Mouse (Mus musculus) forebrain, embryonic 16.5 days (tissue): ENCODE measurements around the gene Fas. TPM values are rescaled to one million over a fixed set of nuclear protein-coding genes. Genes with fewer than 3 reads are reported as not detected.

Experiments used
- ATAC-seq: fragments of 200-750 bp; cut with Nextera tagmentation; 2 replicates; pipeline ENCODE4 v1.8.0; 2017; ENCODE audit warnings: mild to moderate bottlenecking, moderate library complexity
- H3K27ac ChIP-seq: fragments of 300-500 bp; sonication (generic); 2 replicates; pipeline ENCODE4 v1.5.1; 2014; ENCODE audit warnings: low read length, control low read depth
- H3K27me3 ChIP-seq: fragments of 300-500 bp; sonication (generic); replicated peaks from 2 replicates; pipeline ENCODE4 v1.6.1; 2014; ENCODE audit warnings: low read length; ENCODE audit not compliant: control insufficient read depth, insufficient read depth
- H3K36me3 ChIP-seq: fragments of 300-500 bp; sonication (generic); 2 replicates; pipeline ENCODE4 v1.6.1; 2014; ENCODE audit not compliant: control insufficient read depth, insufficient read depth
- H3K4me1 ChIP-seq: fragments of 300-500 bp; sonication (generic); replicated peaks from 2 replicates; pipeline ENCODE4 v1.6.1; 2014; ENCODE audit warnings: low read length; ENCODE audit not compliant: control insufficient read depth, insufficient read depth
- H3K4me2 ChIP-seq: fragments of 300-500 bp; sonication (generic); 2 replicates; pipeline ENCODE4 v1.6.1; 2014; ENCODE audit warnings: mild to moderate bottlenecking, low read length, control low read depth
- H3K4me3 ChIP-seq: fragments of 300-500 bp; sonication (generic); replicated peaks from 2 replicates; pipeline ENCODE4 v1.5.1; 2014; ENCODE audit warnings: mild to moderate bottlenecking, low read length, control low read depth
- H3K9ac ChIP-seq: fragments of 300-500 bp; sonication (generic); replicated peaks from 2 replicates; pipeline ENCODE4 v1.6.1; 2014; ENCODE audit warnings: low read depth, low read length, control low read depth
- H3K9me3 ChIP-seq: fragments of 300-500 bp; sonication (generic); 2 replicates; pipeline ENCODE4 v1.6.1; 2016; ENCODE audit warnings: low read length; ENCODE audit not compliant: control insufficient read depth
- WGBS: fragments of 180-500 bp; shearing (Covaris S2); extraction: QIAGEN DNeasy Blood & Tissue Kit; methylation state at CpG from one replicate; pipeline ENCODE4 v1.1.7; 2014; 5-methylcytosine and 5-hydroxymethylcytosine counted together
- polyA plus RNA-seq: library from polyadenylated mRNA; unstranded; fragments of >200 nt; fragmentation: Nextera tagmentation; extraction: Ambion mirVana; gene quantifications from 2 replicates; pipeline ENCODE4 v1.2.1, GENCODE M21; 2015

The Fas gene
- polyA plus RNA-seq, 1 experiment from 2014 or later: 0.63 TPM

DNA sequence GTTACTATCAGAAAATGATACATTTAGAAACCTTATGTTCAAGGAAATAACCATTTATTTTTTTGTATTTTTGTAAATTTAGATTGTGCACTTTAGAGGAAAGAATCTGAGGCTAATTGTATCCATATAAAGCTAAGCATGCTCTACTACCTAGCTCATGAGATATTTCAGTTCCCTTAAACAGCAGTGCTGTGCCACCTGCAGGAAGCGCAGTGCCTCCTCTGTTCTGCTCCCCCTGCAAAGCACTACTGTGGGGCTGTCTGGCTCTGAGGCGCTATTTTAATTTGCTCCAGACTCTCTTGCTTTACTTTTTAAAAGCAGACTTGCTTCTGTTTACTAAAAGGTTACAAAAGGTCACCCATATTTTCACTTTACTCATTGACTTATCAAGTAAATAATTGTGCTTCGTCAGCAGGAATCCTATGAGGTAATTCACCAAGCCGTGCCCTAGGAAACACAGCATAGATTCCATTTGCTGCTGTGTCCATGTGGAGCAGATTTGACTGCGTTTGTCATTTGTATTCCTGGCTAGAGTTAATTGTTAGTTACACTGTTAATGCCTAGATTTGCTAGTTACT is 21.8 kb downstream of the Fas start:
- Histone ChIP-seq H3K27ac (no peak overlapping the region), H3K36me3 (no peaks in the 10 kb centered on the region), H3K4me3 (no peak overlapping the region), H3K4me1 (peaks cover 2% of the 10 kb centered on the region; the same call in 1 of the 2 replicates), H3K27me3 (no peaks in the 10 kb centered on the region), H3K9me3 (no peaks in the 10 kb centered on the region), H3K4me2 (no peak overlapping the region), H3K9ac (no peak overlapping the region)
- 55% methylated on average over 5 of the region's 5 CpGs for WGBS
- no peak for ATAC-seq

DNA sequence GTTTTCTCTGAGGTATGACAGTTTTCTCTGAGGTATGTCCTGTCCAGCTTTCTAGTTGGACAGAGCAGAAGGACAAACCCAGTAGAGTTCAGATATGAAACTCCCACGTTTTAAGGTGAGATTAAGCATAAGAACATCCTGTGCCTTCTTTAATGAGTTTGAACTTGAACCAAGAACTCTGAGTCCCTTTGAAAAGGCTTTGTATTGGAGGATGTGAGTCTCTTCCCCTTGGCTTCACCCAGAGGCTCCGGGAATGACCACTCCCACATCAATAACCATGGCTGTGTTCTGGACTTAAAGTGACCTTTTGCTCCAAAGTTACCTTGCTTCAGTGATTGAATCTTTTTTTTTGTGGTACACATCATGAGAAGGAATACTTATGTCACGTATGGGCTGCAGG is 37.6 kb downstream of the Fas start:
- WGBS: 50% methylated on average over 3 of the region's 3 CpGs
- Histone ChIP-seq H3K4me3 (no peak overlapping the region), H3K36me3 (no peaks in the 10 kb centered on the region), H3K27me3 (no peaks in the 10 kb centered on the region), H3K9me3 (no peaks in the 10 kb centered on the region), H3K4me2 (no peak overlapping the region), H3K9ac (no peak overlapping the region), H3K27ac (no peak overlapping the region), H3K4me1 (no peaks in the 10 kb centered on the region)
- no peak for ATAC-seq

DNA sequence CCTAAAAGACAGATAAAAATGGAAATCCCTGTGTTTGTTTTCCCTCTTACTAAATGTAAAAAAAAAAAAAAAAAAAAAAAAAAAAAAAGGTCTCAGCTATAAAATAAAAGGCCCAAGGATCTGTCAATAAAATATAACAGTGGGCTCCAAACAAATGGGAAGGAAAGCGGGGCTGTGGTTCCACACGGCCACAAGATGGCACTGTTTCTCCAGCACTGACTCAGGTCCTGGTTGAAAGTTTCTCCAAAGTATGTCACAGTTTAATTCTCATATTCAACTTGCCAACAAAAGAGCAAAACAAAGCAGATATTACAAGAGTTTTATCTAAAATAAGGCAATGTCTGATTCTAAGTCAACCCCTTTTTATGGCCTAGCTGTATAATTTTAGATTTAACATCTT is 43.8 kb downstream of the Fas start:
- Histone ChIP-seq H3K9ac (no peak overlapping the region), H3K27ac (no peak overlapping the region), H3K4me3 (no peak overlapping the region), H3K4me1 (no peaks in the 10 kb centered on the region), H3K9me3 (no peaks in the 10 kb centered on the region), H3K27me3 (no peaks in the 10 kb centered on the region), H3K36me3 (no peaks in the 10 kb centered on the region), H3K4me2 (no peak overlapping the region)
- WGBS: 0% methylated on average over 2 of the region's 2 CpGs
- peak; percentile 74 for ATAC-seq

DNA sequence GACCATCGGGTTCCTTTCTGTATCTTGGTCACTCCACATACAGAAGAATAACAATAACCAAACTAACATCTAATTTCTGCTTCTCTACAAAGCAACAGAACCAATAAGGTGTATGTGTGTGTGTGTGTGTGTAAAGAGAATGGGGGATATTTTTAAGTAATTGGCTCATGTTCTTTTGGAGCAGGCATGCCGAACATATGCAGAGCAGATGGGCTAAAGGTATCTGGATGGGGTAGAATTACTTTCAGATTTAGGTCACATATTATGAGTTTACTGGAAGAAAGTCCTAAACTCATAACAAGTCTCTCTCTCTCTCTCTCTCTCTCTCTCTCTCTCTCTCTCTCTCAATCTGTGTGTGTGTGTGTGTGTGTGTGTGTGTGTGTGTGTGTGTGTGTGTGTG is 54.2 kb downstream of the Fas start:
- H3K4me1 ChIP-seq: peaks cover 2% of the 10 kb centered on the region; the same call in 1 of the 2 replicates
- no peaks in the 10 kb centered on the region for H3K36me3 ChIP-seq
- H3K4me2 ChIP-seq: no peak overlapping the region
- H3K27ac ChIP-seq: no peak overlapping the region
- 65% methylated on average over 2 of the region's 2 CpGs for WGBS
- no peak overlapping the region for H3K4me3 ChIP-seq
- peak; percentile 51; the same call in 1 of the 2 replicates for ATAC-seq
- no peaks in the 10 kb centered on the region for H3K9me3 ChIP-seq
- no peak overlapping the region for H3K9ac ChIP-seq
- H3K27me3 ChIP-seq: no peaks in the 10 kb centered on the region

DNA sequence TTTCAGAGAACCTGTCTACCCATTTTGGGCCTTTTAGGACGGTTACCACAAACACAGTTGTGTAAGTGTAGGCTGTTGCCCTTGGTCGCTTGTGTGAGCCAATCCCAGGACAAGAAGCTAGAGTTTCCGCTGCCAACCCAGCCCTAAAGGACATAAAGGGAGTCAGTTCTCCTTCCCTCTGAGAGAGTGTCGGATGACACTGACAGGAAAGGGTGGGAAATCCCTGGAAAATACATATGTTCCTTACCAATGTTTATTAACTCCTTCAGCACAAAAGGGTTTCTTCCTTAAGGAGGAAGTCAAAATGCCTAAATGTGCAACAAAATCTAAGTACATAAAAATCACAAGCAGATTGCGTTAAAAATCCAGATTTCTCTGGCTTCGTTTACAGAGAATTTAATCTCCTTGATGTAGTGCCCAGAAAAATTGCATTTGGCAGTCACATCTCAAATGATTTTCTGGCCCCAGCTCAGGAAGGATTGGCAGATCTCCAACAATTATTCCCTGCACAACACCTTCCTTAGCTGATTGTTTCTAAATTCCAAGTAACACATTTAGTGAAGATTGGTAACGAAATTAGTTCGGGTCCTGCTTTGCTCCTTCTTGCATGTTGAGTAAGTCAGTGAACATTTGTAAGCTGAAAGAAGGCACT is 55.3 kb downstream of the Fas start:
- peak; percentile 72 for ATAC-seq
- Histone ChIP-seq H3K4me3 (no peak overlapping the region), H3K9me3 (no peaks in the 10 kb centered on the region), H3K9ac (no peak overlapping the region), H3K27ac (peak overlapping the region; percentile 6; the same call in 1 of the 2 replicates), H3K4me2 (no peak overlapping the region), H3K36me3 (no peaks in the 10 kb centered on the region), H3K4me1 (peaks cover 2% of the 10 kb centered on the region; the same call in 1 of the 2 replicates), H3K27me3 (no peaks in the 10 kb centered on the region)
- 24% methylated on average over 8 of the region's 8 CpGs for WGBS

DNA sequence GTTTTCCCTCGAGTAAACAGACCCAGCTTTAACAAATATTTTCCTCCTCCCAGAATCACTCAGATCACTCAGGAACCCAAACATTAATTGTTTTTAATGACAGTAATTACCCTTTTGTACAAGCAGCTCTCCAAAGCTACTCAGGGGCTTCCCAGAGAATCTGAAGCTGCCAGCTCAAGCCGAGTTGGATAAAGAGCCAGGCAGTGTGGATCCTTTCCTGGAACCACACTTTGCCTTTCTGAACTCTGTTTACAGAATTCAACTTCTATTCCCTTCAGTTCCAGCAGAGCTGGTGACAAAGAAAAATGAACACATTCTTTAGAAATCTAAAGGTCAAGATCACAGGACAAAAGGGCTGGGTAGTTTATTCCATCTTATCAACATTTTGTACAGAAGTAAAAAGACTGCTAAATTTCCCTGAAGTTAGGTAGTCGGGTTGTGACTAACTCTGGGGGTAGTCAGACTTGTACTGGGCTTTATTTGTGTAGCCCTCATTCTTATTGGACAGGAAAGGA is 62.9 kb downstream of the Fas start:
- H3K36me3 ChIP-seq: no peaks in the 10 kb centered on the region
- no peak overlapping the region for H3K4me2 ChIP-seq
- ATAC-seq: no peak
- H3K4me1 ChIP-seq: no peaks in the 10 kb centered on the region
- no peak overlapping the region for H3K9ac ChIP-seq
- WGBS: 23% methylated on average over 3 of the region's 3 CpGs
- H3K9me3 ChIP-seq: no peaks in the 10 kb centered on the region
- no peaks in the 10 kb centered on the region for H3K27me3 ChIP-seq
- no peak overlapping the region for H3K27ac ChIP-seq
- H3K4me3 ChIP-seq: no peak overlapping the region

DNA sequence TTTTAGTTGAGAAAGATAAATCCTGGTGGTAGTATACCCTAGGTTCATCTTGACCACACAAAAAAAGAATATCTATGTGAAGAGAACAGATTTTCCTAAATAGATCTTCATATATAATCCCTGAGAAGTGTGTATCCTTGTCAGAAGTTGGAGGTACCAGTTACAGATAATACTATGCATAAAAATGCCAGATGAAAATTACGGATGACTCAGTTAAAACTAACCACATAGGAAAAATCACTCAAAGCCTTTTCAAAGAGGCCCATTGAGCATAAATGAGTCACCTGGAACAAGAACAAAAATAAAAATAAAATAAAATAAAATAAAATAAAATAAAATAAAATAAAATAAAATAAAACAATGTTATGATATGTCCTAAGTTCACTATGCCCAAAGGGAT is 72.2 kb downstream of the Fas start:
- Histone ChIP-seq H3K4me3 (no peak overlapping the region), H3K9me3 (0 out of 2 replicates have a peak, but pooled peaks cover 2% of the 10 kb centered on the region), H3K27me3 (no peaks in the 10 kb centered on the region), H3K36me3 (no peaks in the 10 kb centered on the region), H3K9ac (no peak overlapping the region), H3K4me1 (no peaks in the 10 kb centered on the region), H3K4me2 (no peak overlapping the region), H3K27ac (no peak overlapping the region)
- ATAC-seq: no peak
- WGBS: 95% methylated on average over 1 of the region's 1 CpGs

DNA sequence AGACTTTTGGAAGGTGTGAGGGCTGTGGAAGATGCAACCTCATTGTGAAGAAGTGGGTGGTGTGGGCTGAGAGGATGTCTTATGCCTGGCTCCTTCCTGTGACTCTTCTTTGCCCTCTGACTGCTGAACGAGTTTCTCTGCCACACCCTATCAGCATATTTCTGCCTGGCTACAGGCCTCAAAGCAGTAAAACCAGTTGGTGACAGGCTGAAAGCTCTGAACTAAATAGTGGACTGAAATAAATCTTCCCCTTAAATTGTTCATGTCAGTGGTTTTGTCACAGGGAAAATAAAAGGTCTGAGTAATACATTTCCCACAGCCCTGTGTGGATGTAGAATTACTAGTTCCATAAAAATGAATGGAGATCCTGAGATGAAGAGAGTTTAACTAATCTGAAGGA is 79.1 kb downstream of the Fas start:
- Histone ChIP-seq H3K27ac (no peak overlapping the region), H3K9ac (no peak overlapping the region), H3K27me3 (no peaks in the 10 kb centered on the region), H3K36me3 (no peaks in the 10 kb centered on the region), H3K4me2 (no peak overlapping the region), H3K9me3 (no peaks in the 10 kb centered on the region), H3K4me1 (no peaks in the 10 kb centered on the region), H3K4me3 (no peak overlapping the region)
- WGBS: 65% methylated on average over 1 of the region's 1 CpGs
- no peak for ATAC-seq

DNA sequence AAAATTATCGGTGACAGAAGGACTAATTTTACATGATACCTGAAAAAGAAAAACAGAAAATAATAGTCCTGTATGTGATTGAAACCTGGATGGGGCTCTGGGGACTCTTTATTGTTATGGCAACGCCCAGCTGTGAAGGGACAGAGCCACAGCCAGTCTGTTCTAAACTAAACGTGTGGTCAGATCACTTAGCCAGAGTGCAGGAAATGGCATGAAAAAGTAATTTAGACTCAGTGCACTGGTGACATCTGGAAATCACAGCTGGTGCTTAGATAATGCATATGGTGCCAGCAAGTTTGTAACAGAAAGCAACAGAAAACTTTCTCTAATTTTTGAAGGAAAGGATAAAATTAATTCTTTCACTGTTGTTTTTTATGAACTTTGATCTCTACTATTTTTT is 79.9 kb downstream of the Fas start:
- WGBS: 61% methylated on average over 3 of the region's 3 CpGs

More for the DNA sequence above, 79.9 kb downstream of the Fas start:
- no peaks in the 10 kb centered on the region for H3K4me1 ChIP-seq
- H3K4me3 ChIP-seq: no peak overlapping the region
- ATAC-seq: no peak
- no peaks in the 10 kb centered on the region for H3K9me3 ChIP-seq
- H3K36me3 ChIP-seq: no peaks in the 10 kb centered on the region
- H3K27me3 ChIP-seq: no peaks in the 10 kb centered on the region
- H3K27ac ChIP-seq: no peak overlapping the region
- no peak overlapping the region for H3K4me2 ChIP-seq
- H3K9ac ChIP-seq: no peak overlapping the region
